ENCODE assay signal across 10 mouse cellular contexts in genomic region chr13:59704562-59704961, GRCm38 (mm10). TPM values are rescaled to one million over a fixed set of nuclear protein-coding genes. Genes with fewer than 3 reads are reported as not detected.
DNase-seq lines count a peak whose midpoint lies in the region; ATAC-seq and TF ChIP-seq lines count a peak whose summit lies in the region.
"Had no signal": no experiment of that assay in that cellular context is flagged by ENCODE, and none has a peak within 500 bp of the region (broad histone marks: within the 10 kb centered on the region; RNA-seq: fewer than 3 reads in every experiment).

No protein-coding gene starts in this region.

- intact Hi-C loops in gastrocnemius, adult 2 months (cut with DNase I): no loop called here

- TF ChIP-seq CTCF in gastrocnemius, adult 2 months (IDR thresholded peaks at IDR 0.05): peak; percentile 22; the same call in 1 of the 2 replicates
- peak; percentile 61 for TF ChIP-seq CTCF in kidney, postnatal 0 days (IDR thresholded peaks at IDR 0.05; ENCODE audit: low read depth)

- H3K36me3 ChIP-seq in kidney, postnatal 0 days (ENCODE audit: insufficient read depth, low read length): no peaks in the 10 kb centered on the region

- H3K4me1 ChIP-seq in kidney, postnatal 0 days (replicated peaks; ENCODE audit: insufficient read depth, low read length): no peaks in the 10 kb centered on the region

- peak overlapping the region; percentile 7; the same call in 1 of the 2 replicates for H3K4me2 ChIP-seq in kidney, postnatal 0 days (ENCODE audit: low read length)

- H3K27me3 ChIP-seq in kidney, postnatal 0 days (ENCODE audit: insufficient read depth, low read length): no peaks in the 10 kb centered on the region

- H3K27ac ChIP-seq in gastrocnemius, adult 2 months: no peak overlapping the region
- no peak overlapping the region for H3K27ac ChIP-seq in kidney, postnatal 0 days

- no peak for DNase-seq in gastrocnemius, adult 2 months
- DNase-seq in gastrocnemius, postnatal 10 days: no peak
- peak; percentile 75 for DNase-seq in 416B (ENCODE audit: low read depth)
- peak; percentile 46 for DNase-seq in embryo, embryonic 11 days
- DNase-seq in kidney, postnatal 0 days (ENCODE audit: low spot score): peak; percentile 70
- DNase-seq in urinary bladder, postnatal 36 days (ENCODE audit: low spot score in 2 of 2): no peak
- DNase-seq in gastrocnemius, postnatal 4 days (ENCODE audit: low spot score in 2 of 2): no peak

- no peak overlapping the region for H3K9ac ChIP-seq in kidney, postnatal 0 days (ENCODE audit: low read depth, low read length)

- 37% methylated on average over 12 of the region's 12 CpGs for WGBS in kidney, postnatal 0 days

- ATAC-seq in kidney, postnatal 0 days (replicated peaks; ENCODE audit: low FRiP score, low read depth): no peak; the same call in 1 of the 2 replicates
- peak; percentile 89 for ATAC-seq in megakaryocyte progenitor cell, adult 5-6 weeks (replicated peaks; ENCODE audit: poor library complexity)

- no peak overlapping the region for H3K4me3 ChIP-seq in gastrocnemius, adult 2 months
- H3K4me3 ChIP-seq in kidney, postnatal 0 days (replicated peaks; ENCODE audit: low read depth, low read length): no peak overlapping the region

- no peaks in the 10 kb centered on the region for H3K9me3 ChIP-seq in kidney, postnatal 0 days (replicated peaks; ENCODE audit: low read length)

RNA-seq across cellular contexts. Expression of gene Spata31d1a, which starts 5.6 kb away (rescaled TPM):
- not detected for total RNA-seq in gastrocnemius, adult 2 months (2021)
- total RNA-seq in gastrocnemius, postnatal 10 days (2021): not detected
- 0.19 TPM in 1 of 2 replicates, not detected in the other for polyA plus RNA-seq in kidney, postnatal 0 days (2015; fragmentation: Nextera tagmentation; extraction: Ambion mirVana)
- not detected in 2 replicates for total RNA-seq in megakaryocyte progenitor cell, adult 5-6 weeks (2015)
- total RNA-seq in megakaryocyte progenitor cell, adult 5-6 weeks (2017): not detected in 2 replicates
- under 1 TPM; 0.05 to 0.07 TPM for total RNA-seq in gastrocnemius, postnatal 4 days (2021)
- polyA plus RNA-seq: heart, embryonic 14.5 days had no signal

RNA-seq across cellular contexts. Expression of gene Spata31d1b, which starts 7.5 kb away (rescaled TPM):
- total RNA-seq in gastrocnemius, adult 2 months (2021): not detected
- not detected for total RNA-seq in gastrocnemius, postnatal 10 days (2021)
- polyA plus RNA-seq in kidney, postnatal 0 days (2015; fragmentation: Nextera tagmentation; extraction: Ambion mirVana): not detected in 2 replicates
- total RNA-seq in megakaryocyte progenitor cell, adult 5-6 weeks (2015): not detected in 2 replicates
- total RNA-seq in megakaryocyte progenitor cell, adult 5-6 weeks (2017): not detected in 2 replicates
- total RNA-seq in gastrocnemius, postnatal 4 days (2021): under 1 TPM; 0.05 to 0.08 TPM
- polyA plus RNA-seq: heart, embryonic 14.5 days; neural tube, embryonic 14.5 days had no signal

RNA-seq across cellular contexts. Expression of gene 4921517D22Rik, which starts 10.7 kb away (rescaled TPM):
- total RNA-seq in gastrocnemius, adult 2 months (2021): not detected
- not detected for total RNA-seq in gastrocnemius, postnatal 10 days (2021)
- not detected in 2 replicates for polyA plus RNA-seq in kidney, postnatal 0 days (2015; fragmentation: Nextera tagmentation; extraction: Ambion mirVana)
- total RNA-seq in megakaryocyte progenitor cell, adult 5-6 weeks (2015): 0.05 TPM in 1 of 2 replicates, not detected in the other
- not detected in 2 replicates for total RNA-seq in megakaryocyte progenitor cell, adult 5-6 weeks (2017)
- total RNA-seq in gastrocnemius, postnatal 4 days (2021): not detected
- polyA plus RNA-seq: heart, embryonic 14.5 days; neural tube, embryonic 14.5 days had no signal

RNA-seq across cellular contexts. Expression of gene Spata31d1d, which starts 27.0 kb away (rescaled TPM):
- total RNA-seq in gastrocnemius, adult 2 months (2021): not detected
- total RNA-seq in gastrocnemius, postnatal 10 days (2021): not detected
- polyA plus RNA-seq in kidney, postnatal 0 days (2015; fragmentation: Nextera tagmentation; extraction: Ambion mirVana): not detected in 2 replicates
- not detected in 2 replicates for total RNA-seq in megakaryocyte progenitor cell, adult 5-6 weeks (2015)
- total RNA-seq in megakaryocyte progenitor cell, adult 5-6 weeks (2017): not detected in 2 replicates
- not detected for total RNA-seq in gastrocnemius, postnatal 4 days (2021)
- polyA plus RNA-seq: heart, embryonic 14.5 days; neural tube, embryonic 14.5 days had no signal

RNA-seq across cellular contexts. Expression of gene Golm1, which starts 29.0 kb away (rescaled TPM):
- 10 to 100 TPM in 1 of 2 experiments, 1 to 10 TPM in 1; 4.5 to 11.5 TPM for total RNA-seq in gastrocnemius, adult 2 months (2021)
- total RNA-seq in gastrocnemius, postnatal 10 days (2021): 10 to 100 TPM; 10.4 to 13.5 TPM
- 22.9 and 23.0 TPM in 2 replicates for polyA plus RNA-seq in kidney, postnatal 0 days (2015; fragmentation: Nextera tagmentation; extraction: Ambion mirVana)
- total RNA-seq in megakaryocyte progenitor cell, adult 5-6 weeks (2015): 11.8 and 14.3 TPM in 2 replicates
- 18.5 and 26.2 TPM in 2 replicates for total RNA-seq in megakaryocyte progenitor cell, adult 5-6 weeks (2017)
- 10 to 100 TPM; 22.9 to 23.7 TPM for total RNA-seq in gastrocnemius, postnatal 4 days (2021)

Comparison
In these comparisons a context has a peak if more than half of its experiments do, and no peak if none do; other contexts are left out.
1. DNase-seq: peak in 416B (single experiment), embryo, embryonic 11 days (single experiment) and kidney, postnatal 0 days (single experiment); none in gastrocnemius, adult 2 months (single experiment), gastrocnemius, postnatal 10 days (single experiment), urinary bladder, postnatal 36 days (0 of 2) and gastrocnemius, postnatal 4 days (0 of 2).